Mouse (Mus musculus): Measurements from ENCODE around the gene Zfp473. TPM values are rescaled to one million over a fixed set of nuclear protein-coding genes. Genes with fewer than 3 reads are reported as not detected.

Zfp473 gene
- polyA plus RNA-seq (2014; fragmentation: Illumina TruSeq; extraction: RNeasy Lipid Tissue Mini Kit (QIAGEN cat#74804); ENCODE audit: low read depth, low replicate concordance) = not detected

DNA sequence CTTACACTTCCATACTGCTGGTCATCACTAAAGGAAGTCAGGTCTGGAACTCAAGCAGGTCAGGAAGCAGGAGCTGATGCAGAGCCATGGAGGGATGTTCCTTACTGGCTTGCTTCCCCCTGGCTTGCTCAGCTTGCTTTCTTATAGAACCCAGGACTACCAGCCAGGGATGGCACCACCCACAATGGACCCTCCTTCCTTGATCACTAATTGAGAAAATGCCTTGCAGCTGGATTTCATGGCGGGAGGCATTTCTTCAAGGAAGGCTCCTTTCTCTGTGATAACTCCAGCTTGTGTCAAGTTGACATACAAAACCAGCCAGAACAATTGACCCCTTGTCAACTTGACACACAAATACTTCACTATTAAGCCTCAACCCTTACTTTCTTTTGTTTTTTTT, at the start of gene Zfp473:
Gene Zfp473 (minus strand): TSS at position 101 of the 400 bp plus-strand sequence.

GRCm38 (mm10) chr7:44748101-44749044, 2.5 kb downstream of the Zfp473 start, which contains the start of gene Vrk3:
Gene Vrk3 (plus strand): TSS chr7:44748413.

DNA sequence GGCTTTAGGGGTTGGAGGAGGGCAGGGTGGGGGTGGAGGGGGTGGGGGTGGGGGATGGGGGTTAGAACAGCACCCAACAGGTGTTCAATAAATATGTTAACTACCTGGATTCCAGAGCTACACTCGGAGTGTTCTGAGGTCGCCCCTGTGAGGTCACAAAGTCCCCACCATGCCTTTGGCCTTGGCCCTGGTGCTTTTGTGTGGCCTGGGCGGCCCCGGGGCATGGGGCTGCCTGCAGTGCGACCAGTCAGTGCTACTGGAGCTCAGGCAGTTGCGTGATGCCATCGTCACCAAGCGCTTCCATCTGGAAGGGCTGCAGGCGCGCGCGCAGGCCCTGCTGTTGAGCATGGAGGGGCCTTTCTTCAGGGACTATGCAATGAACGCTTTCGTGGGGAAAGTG, 42.3 kb downstream of the Zfp473 start, which contains the start of gene Izumo2:
Gene Izumo2 (plus strand): TSS at position 169 of the 400 bp plus-strand sequence.

Other genes with a start within 250 kb of the Zfp473 start
- gene Mybpc2, start 226.4 kb downstream of the Zfp473 start, polyA plus RNA-seq (2014; fragmentation: Illumina TruSeq; extraction: RNeasy Lipid Tissue Mini Kit (QIAGEN cat#74804); ENCODE audit: low read depth, low replicate concordance) = 13.4 TPM
- gene Spib, start 219.0 kb downstream of the Zfp473 start, polyA plus RNA-seq (2014; fragmentation: Illumina TruSeq; extraction: RNeasy Lipid Tissue Mini Kit (QIAGEN cat#74804); ENCODE audit: low read depth, low replicate concordance) = 0.31 TPM
- 8.1 TPM for gene Pold1, start 202.2 kb downstream of the Zfp473 start, polyA plus RNA-seq (2014; fragmentation: Illumina TruSeq; extraction: RNeasy Lipid Tissue Mini Kit (QIAGEN cat#74804); ENCODE audit: low read depth, low replicate concordance)
- 66.6 TPM for gene Nr1h2, start 197.1 kb downstream of the Zfp473 start, polyA plus RNA-seq (2014; fragmentation: Illumina TruSeq; extraction: RNeasy Lipid Tissue Mini Kit (QIAGEN cat#74804); ENCODE audit: low read depth, low replicate concordance)
- 0.68 TPM for gene Napsa, start 178.7 kb downstream of the Zfp473 start, polyA plus RNA-seq (2014; fragmentation: Illumina TruSeq; extraction: RNeasy Lipid Tissue Mini Kit (QIAGEN cat#74804); ENCODE audit: low read depth, low replicate concordance)
- gene Kcnc3, start 160.4 kb downstream of the Zfp473 start, polyA plus RNA-seq (2014; fragmentation: Illumina TruSeq; extraction: RNeasy Lipid Tissue Mini Kit (QIAGEN cat#74804); ENCODE audit: low read depth, low replicate concordance) = 2.5 TPM
- 60.7 TPM for gene Myh14, start 80.2 kb downstream of the Zfp473 start, polyA plus RNA-seq (2014; fragmentation: Illumina TruSeq; extraction: RNeasy Lipid Tissue Mini Kit (QIAGEN cat#74804); ENCODE audit: low read depth, low replicate concordance)
- gene Izumo2, start 42.3 kb downstream of the Zfp473 start, polyA plus RNA-seq (2014; fragmentation: Illumina TruSeq; extraction: RNeasy Lipid Tissue Mini Kit (QIAGEN cat#74804); ENCODE audit: low read depth, low replicate concordance) = not detected
- 27.0 TPM for gene Vrk3, start 2.6 kb downstream of the Zfp473 start, polyA plus RNA-seq (2014; fragmentation: Illumina TruSeq; extraction: RNeasy Lipid Tissue Mini Kit (QIAGEN cat#74804); ENCODE audit: low read depth, low replicate concordance)
- gene Nup62, start 65.0 kb upstream of the Zfp473 start, polyA plus RNA-seq (2014; fragmentation: Illumina TruSeq; extraction: RNeasy Lipid Tissue Mini Kit (QIAGEN cat#74804); ENCODE audit: low read depth, low replicate concordance) = 26.2 TPM
- gene Il4i1, start 65.3 kb upstream of the Zfp473 start, polyA plus RNA-seq (2014; fragmentation: Illumina TruSeq; extraction: RNeasy Lipid Tissue Mini Kit (QIAGEN cat#74804); ENCODE audit: low read depth, low replicate concordance) = 0.26 TPM
- 50.1 TPM for gene Atf5, start 65.6 kb upstream of the Zfp473 start, polyA plus RNA-seq (2014; fragmentation: Illumina TruSeq; extraction: RNeasy Lipid Tissue Mini Kit (QIAGEN cat#74804); ENCODE audit: low read depth, low replicate concordance)
- 55.0 TPM for gene Akt1s1, start 97.9 kb upstream of the Zfp473 start, polyA plus RNA-seq (2014; fragmentation: Illumina TruSeq; extraction: RNeasy Lipid Tissue Mini Kit (QIAGEN cat#74804); ENCODE audit: low read depth, low replicate concordance)
- 44.5 TPM for gene Tbc1d17, start 98.0 kb upstream of the Zfp473 start, polyA plus RNA-seq (2014; fragmentation: Illumina TruSeq; extraction: RNeasy Lipid Tissue Mini Kit (QIAGEN cat#74804); ENCODE audit: low read depth, low replicate concordance)
- 19.7 TPM for gene Pnkp, start 106.1 kb upstream of the Zfp473 start, polyA plus RNA-seq (2014; fragmentation: Illumina TruSeq; extraction: RNeasy Lipid Tissue Mini Kit (QIAGEN cat#74804); ENCODE audit: low read depth, low replicate concordance)
- 169 TPM for gene Ptov1, start 118.7 kb upstream of the Zfp473 start, polyA plus RNA-seq (2014; fragmentation: Illumina TruSeq; extraction: RNeasy Lipid Tissue Mini Kit (QIAGEN cat#74804); ENCODE audit: low read depth, low replicate concordance)
- 74.0 TPM for gene Med25, start 141.7 kb upstream of the Zfp473 start, polyA plus RNA-seq (2014; fragmentation: Illumina TruSeq; extraction: RNeasy Lipid Tissue Mini Kit (QIAGEN cat#74804); ENCODE audit: low read depth, low replicate concordance)
- gene Fuz, start 145.0 kb upstream of the Zfp473 start, polyA plus RNA-seq (2014; fragmentation: Illumina TruSeq; extraction: RNeasy Lipid Tissue Mini Kit (QIAGEN cat#74804); ENCODE audit: low read depth, low replicate concordance) = 21.4 TPM
- 41.3 TPM for gene Ap2a1, start 178.4 kb upstream of the Zfp473 start, polyA plus RNA-seq (2014; fragmentation: Illumina TruSeq; extraction: RNeasy Lipid Tissue Mini Kit (QIAGEN cat#74804); ENCODE audit: low read depth, low replicate concordance)
- not detected for gene Tsks, start 192.2 kb upstream of the Zfp473 start, polyA plus RNA-seq (2014; fragmentation: Illumina TruSeq; extraction: RNeasy Lipid Tissue Mini Kit (QIAGEN cat#74804); ENCODE audit: low read depth, low replicate concordance)
- gene Cpt1c, start 223.8 kb upstream of the Zfp473 start, polyA plus RNA-seq (2014; fragmentation: Illumina TruSeq; extraction: RNeasy Lipid Tissue Mini Kit (QIAGEN cat#74804); ENCODE audit: low read depth, low replicate concordance) = 3.6 TPM
- 114 TPM for gene Prmt1, start 235.5 kb upstream of the Zfp473 start, polyA plus RNA-seq (2014; fragmentation: Illumina TruSeq; extraction: RNeasy Lipid Tissue Mini Kit (QIAGEN cat#74804); ENCODE audit: low read depth, low replicate concordance)
- 72.3 TPM for gene Irf3, start 246.6 kb upstream of the Zfp473 start, polyA plus RNA-seq (2014; fragmentation: Illumina TruSeq; extraction: RNeasy Lipid Tissue Mini Kit (QIAGEN cat#74804); ENCODE audit: low read depth, low replicate concordance)
- 12.3 TPM for gene Bcl2l12, start 247.7 kb upstream of the Zfp473 start, polyA plus RNA-seq (2014; fragmentation: Illumina TruSeq; extraction: RNeasy Lipid Tissue Mini Kit (QIAGEN cat#74804); ENCODE audit: low read depth, low replicate concordance)

Measured in heart, adult 10 weeks (tissue).